Mouse (Mus musculus) midbrain, embryonic 14.5 days (tissue): Measurements from ENCODE around the gene Prlhr. TPM values are rescaled to one million over a fixed set of nuclear protein-coding genes. Genes with fewer than 3 reads are reported as not detected.

Experiments used
- polyA plus RNA-seq: library from polyadenylated mRNA; unstranded; fragments of >200 nt; fragmentation: Nextera tagmentation; extraction: Ambion mirVana; gene quantifications from 2 replicates; pipeline ENCODE4 v1.2.1, GENCODE M21; 2014

Prlhr gene
- polyA plus RNA-seq, 1 experiment from 2014 or later: 0.36 TPM

Other genes starting within 250 kb of the Prlhr start
- 91.5 and 98.1 TPM in 2 replicates for gene Fam204a, start 241.6 kb downstream of the Prlhr start, polyA plus RNA-seq
- 20.3 and 27.5 TPM in 2 replicates for gene Cacul1, start 112.7 kb upstream of the Prlhr start, polyA plus RNA-seq